Mouse (Mus musculus) bone marrow macrophage, adult 2 months (primary cell): ENCODE measurements around the gene Retnla.

Experiments used
- CTCF ChIP-seq: IDR thresholded peaks from 2 replicates; pipeline ENCODE4 v1.5.1; 2012; ENCODE audit warnings: low read depth, mild to moderate bottlenecking, low read length, moderate library complexity
- POLR2A ChIP-seq: IDR thresholded peaks from 2 replicates; pipeline ENCODE4 v1.6.1; 2012; ENCODE audit warnings: mild to moderate bottlenecking, low read depth, low read length, borderline replicate concordance

DNA sequence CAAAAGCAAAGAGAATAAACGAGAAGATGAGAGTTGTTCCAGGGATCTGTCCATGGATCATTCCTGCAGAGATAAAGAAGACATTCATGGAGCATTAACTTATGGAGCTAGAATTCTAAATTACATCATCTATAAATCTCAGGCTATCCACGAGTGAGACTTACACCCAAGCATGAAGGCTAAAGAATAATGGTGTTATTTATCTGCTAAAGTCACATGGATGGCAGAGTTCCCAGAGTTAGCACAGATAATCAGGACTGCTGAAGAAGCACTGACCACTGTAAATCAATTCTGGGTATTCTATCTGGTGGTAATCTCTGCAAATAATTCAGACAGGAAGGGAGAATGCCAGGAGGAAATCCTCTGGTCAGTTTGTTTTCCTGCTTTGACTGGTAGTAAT is 48.4 kb downstream of the Retnla start:
- no peak for TF ChIP-seq CTCF
- no peak for TF ChIP-seq POLR2A
